Mouse (Mus musculus): ENCODE measurements around the gene Tbpl1.

Gene Tbpl1

GRCm38 (mm10) chr10:22710173-22710777, 21.5 kb downstream of the Tbpl1 start:
- no peak for DNase-seq (ENCODE audit: low spot score in 2 of 2)

- no peak for DNase-seq (ENCODE audit: low spot score in 2 of 2)
Observed at GRCm38 (mm10) chr10:22708190-22708843, 23.4 kb downstream of the Tbpl1 start.

GRCm38 (mm10) chr10:22703844-22704243, 27.9 kb downstream of the Tbpl1 start:
- DNase-seq (ENCODE audit: low spot score in 2 of 2), result no peak

- DNase-seq (ENCODE audit: low spot score in 2 of 2), result peak in 1 of 2 experiments; percentile 23
Observed at GRCm38 (mm10) chr10:22701485-22702315, 30.0 kb downstream of the Tbpl1 start.

- no peak for DNase-seq (ENCODE audit: low spot score in 2 of 2)
Observed at GRCm38 (mm10) chr10:22700773-22701172, 31.0 kb downstream of the Tbpl1 start.

- DNase-seq (ENCODE audit: low spot score in 2 of 2), result no peak
Observed at GRCm38 (mm10) chr10:22699487-22700335, 32.0 kb downstream of the Tbpl1 start.

GRCm38 (mm10) chr10:22698158-22698953, 33.4 kb downstream of the Tbpl1 start:
- no peak for DNase-seq (ENCODE audit: low spot score in 2 of 2)

- no peak for DNase-seq (ENCODE audit: low spot score in 2 of 2)
Observed at GRCm38 (mm10) chr10:22696864-22697263, 34.9 kb downstream of the Tbpl1 start.

- DNase-seq (ENCODE audit: low spot score in 2 of 2), result no peak
Observed at GRCm38 (mm10) chr10:22696236-22696635, 35.5 kb downstream of the Tbpl1 start.

GRCm38 (mm10) chr10:22675848-22676630, 55.7 kb downstream of the Tbpl1 start:
- no peak for DNase-seq (ENCODE audit: low spot score in 2 of 2)

GRCm38 (mm10) chr10:22674176-22674575, 57.6 kb downstream of the Tbpl1 start:
- DNase-seq (ENCODE audit: low spot score in 2 of 2), result no peak

- no peak for DNase-seq (ENCODE audit: low spot score in 2 of 2)
Observed at GRCm38 (mm10) chr10:22668509-22668908, 63.2 kb downstream of the Tbpl1 start.

GRCm38 (mm10) chr10:22660286-22661000, 71.3 kb downstream of the Tbpl1 start:
- no peak for DNase-seq (ENCODE audit: low spot score in 2 of 2)

GRCm38 (mm10) chr10:22659386-22659725, 72.4 kb downstream of the Tbpl1 start:
- no peak for DNase-seq (ENCODE audit: low spot score in 2 of 2)

GRCm38 (mm10) chr10:22658534-22659385, 73.0 kb downstream of the Tbpl1 start:
- DNase-seq (ENCODE audit: low spot score in 2 of 2), result no peak

Measured in right cerebral cortex, adult 2 months (tissue).